Mouse (Mus musculus) frontal cortex, adult 2 months (tissue): ENCODE results near the gene Amtn. TPM values are rescaled to one million over a fixed set of nuclear protein-coding genes. Genes with fewer than 3 reads are reported as not detected.
"Not testable (repeated sequence)": the region's sequence is repeated elsewhere in the genome, so short reads cannot be mapped to it uniquely, and the experiment has no call there.

Experiments
- DNase-seq, 2 experiments: peaks; one replicate each; pipeline ENCODE4 v3.0.0; 2022; ENCODE audit warnings: low spot score in 1 of 2; ENCODE audit errors: extremely low spot score in 1 of 2
- polyA plus RNA-seq: library from polyadenylated mRNA; depleted of rRNA; stranded (reverse); fragments of >200 nt; gene quantifications from 2 replicates; pipeline ENCODE4 v1.2.3, GENCODE M21; 2012; rRNA removed

Amtn gene
- not detected in 2 replicates for polyA plus RNA-seq

GRCm38 (mm10) chr5:88375808-88376207 is at the start of gene Amtn:
TSS of gene Amtn (plus strand) at chr5:88376108.
- DNase-seq: no peak

DNA sequence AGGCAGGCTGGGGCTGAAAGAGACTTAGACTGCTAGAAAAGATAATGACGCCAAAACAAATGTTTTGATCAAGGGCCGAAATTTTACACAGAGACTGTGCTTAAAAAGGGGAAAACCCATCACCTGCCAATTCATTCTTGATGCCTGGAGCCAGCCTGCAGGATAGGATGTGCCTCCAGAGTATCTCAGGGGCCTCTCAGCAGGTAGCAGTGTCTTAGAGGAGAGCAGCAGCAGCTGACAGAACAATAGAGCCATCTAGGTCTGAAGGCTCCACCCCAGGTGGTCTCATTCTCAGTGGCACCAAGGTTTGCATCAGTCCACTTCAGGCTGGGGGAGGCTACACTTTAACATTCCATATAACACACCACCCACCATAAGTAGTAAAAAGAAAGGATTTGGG is 27.4 kb upstream of the Amtn start:
- not testable (repeated sequence) for DNase-seq

GRCm38 (mm10) chr5:88364768-88365167 is 11.1 kb upstream of the Amtn start:
- DNase-seq: peak in 1 of 2 experiments; percentile 78

GRCm38 (mm10) chr5:88366886-88367285 is 9.0 kb upstream of the Amtn start:
- DNase-seq: no peak

DNA sequence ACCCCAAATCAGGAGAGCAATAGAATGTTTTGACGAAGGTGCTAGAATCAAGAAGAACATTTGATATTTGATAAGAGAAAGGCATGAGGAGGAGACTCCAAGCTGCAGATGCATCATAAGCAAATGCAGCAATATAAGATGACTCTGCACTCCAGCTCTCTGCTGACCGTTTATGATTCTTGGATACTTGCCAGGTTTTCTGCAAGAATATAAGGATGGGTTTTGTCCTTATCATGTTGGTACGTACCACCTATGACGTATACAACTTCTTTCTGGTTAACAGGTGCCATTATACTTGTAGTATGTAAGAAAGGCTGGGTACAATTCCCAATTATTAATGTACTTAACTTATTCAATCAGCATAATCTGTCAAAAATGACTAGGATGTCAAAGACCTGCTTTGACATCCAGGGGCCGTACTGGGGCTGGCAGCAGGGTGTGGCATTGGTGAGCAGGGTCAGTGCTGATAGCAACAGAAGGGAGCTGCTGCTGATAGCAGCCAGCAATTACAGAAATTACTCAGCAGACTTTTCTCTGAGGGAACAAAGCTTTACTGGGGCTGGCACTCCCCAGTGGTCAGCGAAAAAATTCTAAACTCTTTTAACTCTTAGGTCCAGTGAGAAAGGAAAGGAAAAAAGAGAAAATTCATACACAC is 5.2 kb upstream of the Amtn start:
- no peak for DNase-seq

- no peak for DNase-seq
Observed at GRCm38 (mm10) chr5:88372563-88372962, 3.3 kb upstream of the Amtn start.

DNA sequence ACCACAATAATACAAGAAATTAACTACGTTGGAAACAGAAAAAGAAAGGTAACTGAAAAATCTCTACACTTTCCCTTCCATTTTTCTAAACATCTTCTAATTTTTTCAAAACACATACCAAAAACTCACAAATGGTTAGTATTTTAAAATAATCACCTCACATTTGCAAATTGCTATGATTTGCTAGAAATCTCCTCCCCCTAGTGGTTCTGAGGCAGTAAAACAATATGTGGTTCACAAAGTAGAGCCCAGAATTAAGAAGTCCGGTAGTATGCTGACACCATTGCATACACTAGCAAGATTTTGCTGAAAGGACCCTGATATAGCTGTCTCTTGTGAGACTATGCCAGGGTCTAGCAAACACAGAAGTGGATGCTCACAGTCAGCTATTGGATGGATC is 16.1 kb downstream of the Amtn start:
- DNase-seq: not testable (repeated sequence)

DNA sequence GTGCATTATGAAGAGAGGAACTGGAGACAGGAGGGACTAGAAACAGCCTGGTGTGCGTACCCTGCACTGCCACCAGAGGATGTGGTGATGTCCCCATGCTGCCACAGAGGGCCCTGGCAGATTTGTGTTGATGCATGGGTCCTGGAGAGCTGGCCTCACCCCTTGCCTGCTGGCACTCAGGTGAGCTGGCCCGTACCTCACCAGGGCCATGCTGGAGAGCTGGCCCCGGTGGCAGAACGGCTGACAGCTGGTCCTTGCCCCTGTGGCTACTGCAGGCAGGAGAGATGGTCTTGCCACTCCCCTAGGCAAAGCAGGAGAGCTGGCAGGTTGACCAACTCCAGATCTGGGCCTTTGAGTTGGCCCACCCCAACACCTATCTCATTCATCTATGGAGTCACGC is 22.7 kb downstream of the Amtn start:
- DNase-seq: no peak

GRCm38 (mm10) chr5:88399849-88400248 is 23.9 kb downstream of the Amtn start:
- peak; percentile 39 to 92 for DNase-seq

- DNase-seq: no peak
Observed at GRCm38 (mm10) chr5:88401464-88401863, 25.6 kb downstream of the Amtn start.

DNA sequence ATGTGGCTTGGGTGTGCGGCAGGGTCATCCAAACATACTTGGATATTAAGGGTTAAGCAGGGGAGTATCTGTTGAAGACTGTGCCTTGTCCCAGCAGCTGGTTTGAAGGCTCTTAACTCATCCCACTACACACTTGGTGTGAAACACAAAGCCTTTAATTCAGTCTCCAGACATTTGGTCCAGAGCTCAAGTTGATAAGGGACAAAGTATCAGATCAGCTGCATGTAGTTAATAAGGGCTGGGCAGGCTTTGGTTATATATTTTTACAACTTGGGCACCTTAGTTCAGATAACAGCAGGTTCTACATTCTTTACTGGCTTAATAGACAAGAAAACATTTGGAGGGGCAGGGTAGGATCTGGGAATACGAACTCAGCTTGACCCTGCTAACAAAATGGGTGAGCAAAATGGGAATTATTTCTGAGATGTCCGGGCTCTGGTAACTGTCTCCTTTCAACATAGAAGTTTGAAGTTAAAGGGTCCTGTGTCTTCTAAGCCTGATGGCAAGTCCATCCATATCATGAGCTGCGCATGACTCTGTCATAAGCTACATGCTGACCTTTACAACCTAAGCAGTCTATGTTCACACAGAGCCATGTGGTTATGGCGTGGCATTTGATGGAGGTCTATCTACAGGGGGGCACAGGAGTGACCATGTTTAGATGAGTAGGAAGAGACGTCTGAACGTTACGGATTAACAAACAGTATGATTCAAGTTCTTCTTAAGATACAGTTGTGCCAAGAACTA is 44.6 kb downstream of the Amtn start:
- no peak for DNase-seq

GRCm38 (mm10) chr5:88424892-88425291 is 49.0 kb downstream of the Amtn start:
- DNase-seq: peak; percentile 10 to 36

- no peak for DNase-seq
Observed at GRCm38 (mm10) chr5:88426753-88427152, 50.8 kb downstream of the Amtn start.

Other genes starting within 250 kb of the Amtn start
- gene Gm11115, start 222.0 kb upstream of the Amtn start, polyA plus RNA-seq: not detected in 2 replicates
- not detected in 2 replicates for gene Gm7714, start 107.2 kb upstream of the Amtn start, polyA plus RNA-seq
- not detected in 2 replicates for gene Prol1, start 58.8 kb upstream of the Amtn start, polyA plus RNA-seq
- not detected in 2 replicates for gene Ambn, start 79.9 kb downstream of the Amtn start, polyA plus RNA-seq
- gene Enam, start 111.9 kb downstream of the Amtn start, polyA plus RNA-seq: not detected in 2 replicates
- gene Jchain, start 151.8 kb downstream of the Amtn start, polyA plus RNA-seq: 1.6 and 1.7 TPM in 2 replicates
- 28.7 and 29.9 TPM in 2 replicates for gene Utp3, start 178.4 kb downstream of the Amtn start, polyA plus RNA-seq
- 104 and 113 TPM in 2 replicates for gene Rufy3, start 188.9 kb downstream of the Amtn start, polyA plus RNA-seq